Mouse (Mus musculus) hindbrain, embryonic 15.5 days (tissue): ENCODE data around the gene Zfp787. TPM values are rescaled to one million over a fixed set of nuclear protein-coding genes. Genes with fewer than 3 reads are reported as not detected.
"Not testable (repeated sequence)": the region's sequence is repeated elsewhere in the genome, so short reads cannot be mapped to it uniquely, and the experiment has no call there.

ENCODE experiments used
- ATAC-seq: fragments of 200-750 bp; cut with Nextera tagmentation; 2 replicates; pipeline ENCODE4 v1.8.0; 2017; ENCODE audit warnings: low read depth, moderate number of reproducible peaks, moderate TSS enrichment; ENCODE audit not compliant: low FRiP score
- H3K27ac ChIP-seq: fragments of 300-500 bp; sonication (generic); replicated peaks from 2 replicates; pipeline ENCODE4 v1.5.1; 2015; ENCODE audit warnings: mild to moderate bottlenecking, inconsistent platforms
- H3K27me3 ChIP-seq: fragments of 300-500 bp; sonication (generic); 2 replicates; pipeline ENCODE4 v1.6.1; 2015; ENCODE audit warnings: control low read depth, inconsistent platforms
- H3K36me3 ChIP-seq: fragments of 300-500 bp; sonication (generic); 2 replicates; pipeline ENCODE4 v1.6.1; 2015; ENCODE audit warnings: control low read depth, inconsistent platforms
- H3K4me1 ChIP-seq: fragments of 300-500 bp; sonication (generic); replicated peaks from 2 replicates; pipeline ENCODE4 v1.6.1; 2015; ENCODE audit warnings: control low read depth, inconsistent platforms
- H3K4me2 ChIP-seq: fragments of 300-500 bp; sonication (generic); 2 replicates; pipeline ENCODE4 v1.6.1; 2015; ENCODE audit warnings: moderate library complexity, mild to moderate bottlenecking, inconsistent platforms
- H3K4me3 ChIP-seq: fragments of 300-500 bp; sonication (generic); 2 replicates; pipeline ENCODE4 v1.5.1; 2015; ENCODE audit warnings: mild to moderate bottlenecking, inconsistent platforms
- H3K9ac ChIP-seq: fragments of 300-500 bp; sonication (generic); 2 replicates; pipeline ENCODE4 v1.6.1; 2015; ENCODE audit warnings: inconsistent platforms
- H3K9me3 ChIP-seq: fragments of 300-500 bp; sonication (generic); 2 replicates; pipeline ENCODE4 v1.6.1; 2016; ENCODE audit warnings: control low read depth, inconsistent platforms
- WGBS: fragments of 180-500 bp; shearing (Covaris S2); methylation state at CpG from one replicate; pipeline ENCODE4 v1.1.7; 2015; 5-methylcytosine and 5-hydroxymethylcytosine counted together
- polyA plus RNA-seq: library from polyadenylated mRNA; unstranded; fragments of >200 nt; fragmentation: Nextera tagmentation; extraction: Ambion mirVana; gene quantifications from 2 replicates; pipeline ENCODE4 v1.2.1, GENCODE M21; 2015

The Zfp787 gene
- polyA plus RNA-seq, 1 experiment from 2014 or later = 24.8 TPM

- no peak overlapping the region for H3K4me2 ChIP-seq
- no peaks in the 10 kb centered on the region for H3K27me3 ChIP-seq
- H3K4me3 ChIP-seq = no peak overlapping the region
- 0 out of 2 replicates have a peak overlapping the region, but pooled peaks have one; percentile 20 for H3K27ac ChIP-seq
- WGBS = 78% methylated on average over 8 of the region's 8 CpGs
- peaks cover 51% of the 10 kb centered on the region for H3K4me1 ChIP-seq
- H3K9me3 ChIP-seq = no peaks in the 10 kb centered on the region
- no peak overlapping the region for H3K9ac ChIP-seq
- peaks cover 8% of the 10 kb centered on the region; the same call in 1 of the 2 replicates for H3K36me3 ChIP-seq
- no peak for ATAC-seq
Measured at GRCm38 (mm10) chr7:6145423-6146188, 10.2 kb downstream of the Zfp787 start.

GRCm38 (mm10) chr7:6143991-6144531 is 11.7 kb downstream of the Zfp787 start:
- H3K9me3 ChIP-seq = no peaks in the 10 kb centered on the region
- peak overlapping the region; percentile 42 for H3K27ac ChIP-seq
- WGBS = 68% methylated on average over 2 of the region's 2 CpGs
- H3K36me3 ChIP-seq = peaks cover 8% of the 10 kb centered on the region; the same call in 1 of the 2 replicates
- H3K4me1 ChIP-seq = peaks cover 48% of the 10 kb centered on the region
- ATAC-seq = peak; percentile 73
- H3K9ac ChIP-seq = no peak overlapping the region
- H3K4me2 ChIP-seq = no peak overlapping the region
- no peaks in the 10 kb centered on the region for H3K27me3 ChIP-seq
- H3K4me3 ChIP-seq = no peak overlapping the region

GRCm38 (mm10) chr7:6139295-6139694 is 16.5 kb downstream of the Zfp787 start:
- no peak overlapping the region for H3K27ac ChIP-seq
- H3K4me1 ChIP-seq = peaks cover 7% of the 10 kb centered on the region; the same call in 1 of the 2 replicates
- ATAC-seq = no peak
- 82% methylated on average over 3 of the region's 3 CpGs for WGBS
- H3K4me2 ChIP-seq = no peak overlapping the region
- peaks cover 13% of the 10 kb centered on the region; the same call in 1 of the 2 replicates for H3K36me3 ChIP-seq
- no peaks in the 10 kb centered on the region for H3K27me3 ChIP-seq
- H3K9ac ChIP-seq = no peak overlapping the region
- no peak overlapping the region for H3K4me3 ChIP-seq
- no peaks in the 10 kb centered on the region for H3K9me3 ChIP-seq

GRCm38 (mm10) chr7:6136497-6136896 is 19.3 kb downstream of the Zfp787 start:
- no peak overlapping the region for H3K4me3 ChIP-seq
- no peak overlapping the region for H3K27ac ChIP-seq
- H3K27me3 ChIP-seq = no peaks in the 10 kb centered on the region
- no peak overlapping the region for H3K9ac ChIP-seq
- ATAC-seq = no peak
- H3K9me3 ChIP-seq = peaks cover 5% of the 10 kb centered on the region; the same call in 1 of the 2 replicates
- H3K4me2 ChIP-seq = no peak overlapping the region
- no peaks in the 10 kb centered on the region for H3K4me1 ChIP-seq
- peaks cover 35% of the 10 kb centered on the region for H3K36me3 ChIP-seq

GRCm38 (mm10) chr7:6132646-6133045 is 23.2 kb downstream of the Zfp787 start:
- no peaks in the 10 kb centered on the region for H3K4me1 ChIP-seq
- ATAC-seq = no peak
- no peak overlapping the region for H3K4me2 ChIP-seq
- H3K36me3 ChIP-seq = peaks cover 33% of the 10 kb centered on the region
- no peak overlapping the region for H3K4me3 ChIP-seq
- 82% methylated on average over 30 of the region's 30 CpGs for WGBS
- no peak overlapping the region for H3K9ac ChIP-seq
- H3K27me3 ChIP-seq = no peaks in the 10 kb centered on the region
- H3K9me3 ChIP-seq = peaks cover 5% of the 10 kb centered on the region; the same call in 1 of the 2 replicates
- no peak overlapping the region for H3K27ac ChIP-seq

GRCm38 (mm10) chr7:6130346-6130745 is 25.5 kb downstream of the Zfp787 start:
- Histone ChIP-seq H3K27me3 (no peaks in the 10 kb centered on the region), H3K4me1 (0 out of 2 replicates have a peak, but pooled peaks cover 2% of the 10 kb centered on the region), H3K9me3 (peaks cover 5% of the 10 kb centered on the region; the same call in 1 of the 2 replicates), H3K4me3 (no peak overlapping the region), H3K4me2 (no peak overlapping the region), H3K9ac (no peak overlapping the region), H3K36me3 (peaks cover 33% of the 10 kb centered on the region), H3K27ac (no peak overlapping the region)
- ATAC-seq = no peak
- 59% methylated on average over 4 of the region's 4 CpGs for WGBS

- Histone ChIP-seq H3K36me3 (peaks cover 6% of the 10 kb centered on the region), H3K4me3 (no peak overlapping the region), H3K9ac (no peak overlapping the region), H3K4me2 (no peak overlapping the region), H3K9me3 (no peaks in the 10 kb centered on the region), H3K27ac (no peak overlapping the region; the same call in 1 of the 2 replicates), H3K4me1 (0 out of 2 replicates have a peak, but pooled peaks cover 2% of the 10 kb centered on the region), H3K27me3 (no peaks in the 10 kb centered on the region)
- 39% methylated on average over 7 of the region's 7 CpGs for WGBS
- peak; percentile 73 for ATAC-seq
Measured at GRCm38 (mm10) chr7:6126690-6127448, 28.9 kb downstream of the Zfp787 start.

GRCm38 (mm10) chr7:6121128-6121527 is 34.7 kb downstream of the Zfp787 start:
- H3K9me3 ChIP-seq, H3K27ac ChIP-seq, ATAC-seq, H3K27me3 ChIP-seq, H3K4me2 ChIP-seq, H3K4me1 ChIP-seq, H3K9ac ChIP-seq, H3K36me3 ChIP-seq, H3K4me3 ChIP-seq: not testable (repeated sequence)
- WGBS = 79% methylated on average over 1 of the region's 1 CpGs

GRCm38 (mm10) chr7:6120104-6120503 is 35.7 kb downstream of the Zfp787 start:
- H3K4me2 ChIP-seq, H3K27me3 ChIP-seq, H3K27ac ChIP-seq, H3K9ac ChIP-seq, H3K36me3 ChIP-seq, H3K4me3 ChIP-seq, ATAC-seq, H3K4me1 ChIP-seq, H3K9me3 ChIP-seq: not testable (repeated sequence)
- 85% methylated on average over 2 of the region's 2 CpGs for WGBS

GRCm38 (mm10) chr7:6119501-6119900 is 36.3 kb downstream of the Zfp787 start:
- no peaks in the 10 kb centered on the region for H3K4me1 ChIP-seq
- H3K9ac ChIP-seq = no peak overlapping the region
- ATAC-seq = no peak
- H3K4me3 ChIP-seq = no peak overlapping the region
- no peak overlapping the region for H3K4me2 ChIP-seq
- H3K27ac ChIP-seq = no peak overlapping the region
- H3K27me3 ChIP-seq = no peaks in the 10 kb centered on the region
- WGBS = 88% methylated on average over 3 of the region's 3 CpGs
- H3K9me3 ChIP-seq = no peaks in the 10 kb centered on the region
- H3K36me3 ChIP-seq = no peaks in the 10 kb centered on the region
